Mouse (Mus musculus) midbrain, embryonic 16.5 days (tissue): ENCODE measurements around the gene Rcsd1. TPM values are rescaled to one million over a fixed set of nuclear protein-coding genes. Genes with fewer than 3 reads are reported as not detected.

Source experiments
- ATAC-seq: fragments of 200-750 bp; cut with Nextera tagmentation; 2 replicates; pipeline ENCODE4 v1.8.0; 2017; ENCODE audit warnings: moderate TSS enrichment
- H3K27ac ChIP-seq: fragments of 300-500 bp; sonication (generic); 2 replicates; pipeline ENCODE4 v1.5.1; 2014; ENCODE audit warnings: mild to moderate bottlenecking, low read length, mixed read lengths
- H3K27me3 ChIP-seq: fragments of 300-500 bp; sonication (generic); 2 replicates; pipeline ENCODE4 v1.6.1; 2014; ENCODE audit warnings: low read depth, low read length, mixed read lengths; ENCODE audit not compliant: control insufficient read depth, insufficient read depth
- H3K36me3 ChIP-seq: fragments of 300-500 bp; sonication (generic); 2 replicates; pipeline ENCODE4 v1.6.1; 2014; ENCODE audit warnings: mild to moderate bottlenecking, low read length, moderate library complexity, mixed read lengths; ENCODE audit not compliant: control insufficient read depth, insufficient read depth
- H3K4me1 ChIP-seq: fragments of 300-500 bp; sonication (generic); 2 replicates; pipeline ENCODE4 v1.6.1; 2014; ENCODE audit warnings: mild to moderate bottlenecking, low read length, mixed read lengths; ENCODE audit not compliant: control insufficient read depth, insufficient read depth
- H3K4me2 ChIP-seq: fragments of 300-500 bp; sonication (generic); 2 replicates; pipeline ENCODE4 v1.6.1; 2014; ENCODE audit warnings: mild to moderate bottlenecking, low read length, mixed read lengths
- H3K4me3 ChIP-seq: fragments of 300-500 bp; sonication (generic); 2 replicates; pipeline ENCODE4 v1.5.1; 2014; ENCODE audit warnings: low read depth, mild to moderate bottlenecking, low read length, moderate library complexity, mixed read lengths
- H3K9ac ChIP-seq: fragments of 300-500 bp; sonication (generic); 2 replicates; pipeline ENCODE4 v1.6.1; 2014; ENCODE audit warnings: low read depth, low read length, mixed read lengths
- H3K9me3 ChIP-seq: fragments of 300-500 bp; sonication (generic); replicated peaks from 2 replicates; pipeline ENCODE4 v1.6.1; 2014; ENCODE audit warnings: mild to moderate bottlenecking, low read length, mixed read lengths; ENCODE audit not compliant: control insufficient read depth, poor library complexity, severe bottlenecking
- WGBS: fragments of 180-500 bp; shearing (Covaris S2); extraction: QIAGEN DNeasy Blood & Tissue Kit; methylation state at CpG from one replicate; pipeline ENCODE4 v1.1.7; 2014; 5-methylcytosine and 5-hydroxymethylcytosine counted together
- polyA plus RNA-seq: library from polyadenylated mRNA; unstranded; fragments of >200 nt; fragmentation: Nextera tagmentation; extraction: Ambion mirVana; gene quantifications from 2 replicates; pipeline ENCODE4 v1.2.1, GENCODE M21; 2015

Gene Rcsd1
- polyA plus RNA-seq, 1 experiment from 2014 or later = 7.9 TPM

- no peak overlapping the region for H3K9ac ChIP-seq
- 60% methylated on average over 11 of the region's 11 CpGs for WGBS
- H3K27me3 ChIP-seq = no peaks in the 10 kb centered on the region
- no peaks in the 10 kb centered on the region for H3K36me3 ChIP-seq
- no peaks in the 10 kb centered on the region for H3K4me1 ChIP-seq
- H3K4me2 ChIP-seq = no peak overlapping the region
- no peak overlapping the region for H3K4me3 ChIP-seq
- H3K27ac ChIP-seq = no peak overlapping the region
- no peaks in the 10 kb centered on the region for H3K9me3 ChIP-seq
- ATAC-seq = no peak
Measured at GRCm38 (mm10) chr1:165724219-165725033, 14.9 kb upstream of the Rcsd1 start.

GRCm38 (mm10) chr1:165722531-165723123 is 13.1 kb upstream of the Rcsd1 start:
- Histone ChIP-seq H3K9me3 (no peaks in the 10 kb centered on the region), H3K27me3 (no peaks in the 10 kb centered on the region), H3K36me3 (no peaks in the 10 kb centered on the region), H3K4me1 (no peaks in the 10 kb centered on the region), H3K27ac (no peak overlapping the region), H3K9ac (no peak overlapping the region), H3K4me2 (no peak overlapping the region), H3K4me3 (no peak overlapping the region)
- no peak for ATAC-seq
- 94% methylated on average over 9 of the region's 9 CpGs for WGBS

- Histone ChIP-seq H3K36me3 (no peaks in the 10 kb centered on the region), H3K4me3 (no peak overlapping the region), H3K9ac (no peak overlapping the region), H3K27me3 (no peaks in the 10 kb centered on the region), H3K27ac (0 out of 2 replicates have a peak overlapping the region, but pooled peaks have one; percentile 23), H3K4me2 (no peak overlapping the region), H3K9me3 (no peaks in the 10 kb centered on the region), H3K4me1 (no peaks in the 10 kb centered on the region)
- WGBS = 73% methylated on average over 15 of the region's 15 CpGs
- no peak for ATAC-seq
Measured at GRCm38 (mm10) chr1:165718543-165719105, 9.1 kb upstream of the Rcsd1 start.

GRCm38 (mm10) chr1:165717711-165718542 is 8.4 kb upstream of the Rcsd1 start:
- H3K4me3 ChIP-seq = no peak overlapping the region
- no peaks in the 10 kb centered on the region for H3K36me3 ChIP-seq
- H3K4me1 ChIP-seq = no peaks in the 10 kb centered on the region
- no peak overlapping the region for H3K9ac ChIP-seq
- H3K27ac ChIP-seq = 0 out of 2 replicates have a peak overlapping the region, but pooled peaks have one; percentile 23
- WGBS = 54% methylated on average over 11 of the region's 11 CpGs
- no peak overlapping the region for H3K4me2 ChIP-seq
- no peak for ATAC-seq
- H3K9me3 ChIP-seq = no peaks in the 10 kb centered on the region
- H3K27me3 ChIP-seq = no peaks in the 10 kb centered on the region

- Histone ChIP-seq H3K4me3 (no peak overlapping the region), H3K27ac (no peak overlapping the region), H3K4me1 (no peaks in the 10 kb centered on the region), H3K27me3 (no peaks in the 10 kb centered on the region), H3K4me2 (no peak overlapping the region), H3K9me3 (no peaks in the 10 kb centered on the region), H3K9ac (no peak overlapping the region), H3K36me3 (no peaks in the 10 kb centered on the region)
- no peak for ATAC-seq
- WGBS = 90% methylated on average over 4 of the region's 4 CpGs
Measured at GRCm38 (mm10) chr1:165716426-165716825, 6.9 kb upstream of the Rcsd1 start.

- Histone ChIP-seq H3K9me3 (no peaks in the 10 kb centered on the region), H3K4me3 (no peak overlapping the region), H3K27me3 (peaks cover 4% of the 10 kb centered on the region), H3K27ac (no peak overlapping the region), H3K36me3 (no peaks in the 10 kb centered on the region), H3K9ac (no peak overlapping the region), H3K4me2 (no peak overlapping the region), H3K4me1 (no peaks in the 10 kb centered on the region)
- 94% methylated on average over 5 of the region's 5 CpGs for WGBS
- no peak for ATAC-seq
Measured at GRCm38 (mm10) chr1:165713798-165714197, 4.2 kb upstream of the Rcsd1 start.

GRCm38 (mm10) chr1:165711914-165712313 is 2.4 kb upstream of the Rcsd1 start:
- no peak overlapping the region for H3K4me2 ChIP-seq
- H3K36me3 ChIP-seq = no peaks in the 10 kb centered on the region
- no peak overlapping the region for H3K4me3 ChIP-seq
- no peak overlapping the region for H3K27ac ChIP-seq
- peaks cover 8% of the 10 kb centered on the region for H3K27me3 ChIP-seq
- WGBS = 88% methylated on average over 5 of the region's 5 CpGs
- no peaks in the 10 kb centered on the region for H3K9me3 ChIP-seq
- no peak overlapping the region for H3K9ac ChIP-seq
- peaks cover 8% of the 10 kb centered on the region for H3K4me1 ChIP-seq
- ATAC-seq = no peak

- Histone ChIP-seq H3K27me3 (peaks cover 11% of the 10 kb centered on the region), H3K4me3 (no peak overlapping the region), H3K9ac (no peak overlapping the region), H3K4me2 (no peak overlapping the region), H3K36me3 (no peaks in the 10 kb centered on the region), H3K4me1 (peaks cover 8% of the 10 kb centered on the region), H3K27ac (no peak overlapping the region), H3K9me3 (no peaks in the 10 kb centered on the region)
- ATAC-seq = no peak
- 24% methylated on average over 9 of the region's 9 CpGs for WGBS
Measured at GRCm38 (mm10) chr1:165708686-165709380, 724 bp downstream of the Rcsd1 start.
